Mouse (Mus musculus): Measurements from ENCODE around the gene Car7.

DNA sequence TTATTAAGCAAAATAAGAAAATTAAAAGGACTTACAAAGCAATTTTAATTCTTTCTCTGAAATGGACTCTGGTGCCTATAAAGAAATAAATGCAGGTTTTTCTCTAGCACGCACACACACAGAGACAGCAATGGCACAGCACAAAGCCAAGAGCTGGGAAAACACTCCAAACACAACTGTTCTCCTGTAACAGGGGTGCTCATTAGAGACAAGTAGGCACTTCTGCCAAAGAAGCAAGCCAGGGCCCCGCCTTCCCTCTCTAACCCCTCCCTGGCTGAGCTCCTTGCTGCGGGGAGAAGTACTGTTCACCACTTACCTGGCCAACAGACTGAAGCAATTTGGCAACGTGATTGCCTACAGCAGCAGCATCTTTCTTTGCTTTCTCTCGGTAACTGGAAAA lies 16.6 kb upstream of the Car7 start:
- TF ChIP-seq CTCF (IDR thresholded peaks at IDR 0.05; ENCODE audit: low read depth): no peak
- TF ChIP-seq EP300 (IDR thresholded peaks at IDR 0.05; ENCODE audit: low read depth): no peak
